Mouse (Mus musculus) B cell, adult 62 days (primary cell): ENCODE measurements around the gene Gm12800. TPM values are rescaled to one million over a fixed set of nuclear protein-coding genes. Genes with fewer than 3 reads are reported as not detected.

Source experiments
- total RNA-seq: library from RNA; stranded (reverse); gene quantifications from 4 replicates; pipeline ENCODE4 v1.2.4, GENCODE M21; 2023

The Gm12800 gene
- not detected in 4 replicates for total RNA-seq

GRCm38 (mm10) chr4:101908821-101909220, at the start of gene Gm12800:
TSS of gene Gm12800 (plus strand) at chr4:101909121.

GRCm38 (mm10) chr4:101893656-101894420, 15.1 kb upstream of the Gm12800 start, which contains the start of gene C130073F10Rik:
TSS of gene C130073F10Rik (minus strand) at chr4:101893789.

GRCm38 (mm10) chr4:101940107-101940506, 31.2 kb downstream of the Gm12800 start, which contains the start of gene Gm12794:
TSS of gene Gm12794 (plus strand) at chr4:101940407.

Other genes starting within 250 kb of the Gm12800 start
- gene Lepr, start 191.7 kb upstream of the Gm12800 start, total RNA-seq = 0.25 to 0.52 TPM in 2 of 4 replicates, not detected in the others
- not detected in 4 replicates for gene B020004J07Rik, start 65.1 kb upstream of the Gm12800 start, total RNA-seq
- gene C130073F10Rik, start 15.3 kb upstream of the Gm12800 start, total RNA-seq = not detected in 4 replicates
- not detected in 4 replicates for gene Gm12794, start 31.3 kb downstream of the Gm12800 start, total RNA-seq
- not detected in 4 replicates for gene Gm12790, start 71.9 kb downstream of the Gm12800 start, total RNA-seq
- not detected in 4 replicates for gene Gm12789, start 77.5 kb downstream of the Gm12800 start, total RNA-seq
- 142 to 150 TPM (median 145 TPM) in 4 replicates for gene Pde4b, start 178.4 kb downstream of the Gm12800 start, total RNA-seq